Mouse (Mus musculus) testis, adult 2 months (tissue): ENCODE measurements at regions not wholly inside any gene's neighbourhood (a gene's known extent, or its start where the extent isn't known, plus 50 kb on each side); places are given as distances from the start of the nearest gene placed in this dataset.

ENCODE experiments used
- H3K27ac ChIP-seq: fragments of 200-500 bp; 2 replicates; pipeline ENCODE4 v1.5.1; 2012; ENCODE audit warnings: low read depth, low read length; ENCODE audit not compliant: control insufficient read depth, insufficient read depth
- H3K27me3 ChIP-seq: fragments of 200-500 bp; 2 replicates; pipeline ENCODE4 v1.6.1; 2012; ENCODE audit warnings: mild to moderate bottlenecking, low read length, moderate library complexity; ENCODE audit not compliant: control insufficient read depth, insufficient read depth
- H3K36me3 ChIP-seq: fragments of 200-500 bp; 2 replicates; pipeline ENCODE4 v1.6.1; 2012; ENCODE audit warnings: mild to moderate bottlenecking, low read length; ENCODE audit not compliant: control insufficient read depth, insufficient read depth
- H3K4me1 ChIP-seq: fragments of 200-500 bp; 2 replicates; pipeline ENCODE4 v1.6.1; 2012; ENCODE audit warnings: low read length; ENCODE audit not compliant: control insufficient read depth, insufficient read depth
- H3K4me3 ChIP-seq: fragments of 200-500 bp; 2 replicates; pipeline ENCODE4 v1.5.1; 2012; ENCODE audit warnings: low read depth, mild to moderate bottlenecking, low read length, moderate library complexity, mixed read lengths; ENCODE audit not compliant: control insufficient read depth
- CTCF ChIP-seq: fragments of 200-500 bp; IDR thresholded peaks from 2 replicates; pipeline ENCODE4 v1.5.1; 2012; ENCODE audit warnings: low read depth, mild to moderate bottlenecking, inconsistent platforms, low read length, moderate library complexity; ENCODE audit not compliant: control insufficient read depth, insufficient read depth, insufficient replicate concordance
- POLR2A ChIP-seq: fragments of 200-500 bp; IDR thresholded peaks from 2 replicates; pipeline ENCODE4 v1.6.1; 2012; ENCODE audit warnings: low read depth, mild to moderate bottlenecking, inconsistent platforms, low read length, moderate library complexity; ENCODE audit not compliant: control insufficient read depth

- Histone ChIP-seq H3K4me3 (no peak overlapping the region), H3K4me1 (no peaks in the 10 kb centered on the region), H3K36me3 (no peaks in the 10 kb centered on the region), H3K27me3 (no peaks in the 10 kb centered on the region), H3K27ac (no peak overlapping the region)
- TF ChIP-seq CTCF (no peak), POLR2A (no peak)
These were observed 639.4 kb downstream of the Insc start for GRCm38 (mm10) chr7:115382876-115383275.

DNA sequence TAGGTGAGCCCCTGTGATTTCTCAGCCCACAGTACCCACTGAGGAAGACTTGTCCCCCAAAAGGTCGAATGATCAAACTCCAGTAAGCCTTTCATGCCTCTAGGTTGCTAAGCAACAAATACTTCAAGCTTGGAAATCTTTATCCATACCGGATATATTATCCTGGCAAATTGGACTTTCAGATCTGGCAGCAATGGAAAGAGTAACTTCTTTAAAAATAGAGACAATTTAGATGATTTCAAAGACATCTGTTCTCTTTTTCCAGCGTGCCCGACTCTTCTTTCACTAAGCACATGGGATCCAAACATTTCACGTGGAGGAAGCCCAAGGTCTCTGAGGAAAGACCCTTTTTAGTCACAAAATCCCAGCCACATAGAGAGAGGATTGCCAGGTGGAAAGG, 645.4 kb downstream of the Insc start:
- Histone ChIP-seq H3K27me3 (no peaks in the 10 kb centered on the region), H3K27ac (no peak overlapping the region), H3K4me1 (no peaks in the 10 kb centered on the region), H3K36me3 (no peaks in the 10 kb centered on the region), H3K4me3 (no peak overlapping the region)
- TF ChIP-seq CTCF = no peak
- no peak for TF ChIP-seq POLR2A

DNA sequence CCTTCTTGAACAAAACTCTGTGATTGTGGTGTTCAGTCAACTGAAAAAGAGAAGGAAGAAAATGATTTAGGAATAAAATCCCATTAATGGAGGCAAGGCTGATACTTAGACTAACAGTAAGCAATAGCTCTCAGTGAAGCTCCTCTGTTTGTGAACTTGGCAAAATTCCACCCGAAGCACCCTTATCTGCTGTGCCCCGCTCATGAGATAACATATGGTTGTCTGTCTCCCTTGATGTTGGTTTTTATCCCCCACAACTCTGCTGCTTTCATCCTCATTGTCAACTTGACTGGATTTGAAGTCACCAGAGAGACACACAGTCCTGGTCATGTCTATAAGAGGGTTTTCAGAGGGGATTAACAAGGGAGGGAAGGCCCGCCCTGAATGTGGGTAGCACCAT, 646.1 kb downstream of the Sox6 start:
- Histone ChIP-seq H3K27me3 (no peaks in the 10 kb centered on the region), H3K36me3 (no peaks in the 10 kb centered on the region), H3K27ac (no peak overlapping the region), H3K4me3 (no peak overlapping the region), H3K4me1 (no peaks in the 10 kb centered on the region)
- TF ChIP-seq CTCF (no peak), POLR2A (no peak)

DNA sequence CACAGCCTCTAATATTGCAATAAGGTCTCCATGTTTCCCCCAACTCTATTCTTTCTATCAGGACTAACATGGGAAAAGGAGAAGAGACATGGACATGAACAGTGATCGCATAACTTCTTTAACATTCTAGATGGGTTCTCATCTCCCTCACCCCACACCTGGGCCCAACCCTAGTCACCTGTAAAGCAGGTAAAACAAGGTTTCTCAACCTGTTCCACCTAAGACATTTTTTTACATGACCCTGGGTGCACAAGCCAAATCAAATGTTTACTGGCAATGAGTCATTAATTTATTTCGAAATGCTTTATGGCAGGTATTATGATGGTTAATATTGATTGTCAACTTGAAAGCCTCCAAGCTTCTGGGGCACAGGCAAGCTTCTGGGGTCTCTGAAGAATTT, 640.4 kb downstream of the Sox6 start:
- Histone ChIP-seq H3K27ac (no peak overlapping the region), H3K27me3 (no peaks in the 10 kb centered on the region), H3K4me1 (no peaks in the 10 kb centered on the region), H3K36me3 (no peaks in the 10 kb centered on the region), H3K4me3 (no peak overlapping the region)
- no peak for TF ChIP-seq POLR2A
- no peak for TF ChIP-seq CTCF

DNA sequence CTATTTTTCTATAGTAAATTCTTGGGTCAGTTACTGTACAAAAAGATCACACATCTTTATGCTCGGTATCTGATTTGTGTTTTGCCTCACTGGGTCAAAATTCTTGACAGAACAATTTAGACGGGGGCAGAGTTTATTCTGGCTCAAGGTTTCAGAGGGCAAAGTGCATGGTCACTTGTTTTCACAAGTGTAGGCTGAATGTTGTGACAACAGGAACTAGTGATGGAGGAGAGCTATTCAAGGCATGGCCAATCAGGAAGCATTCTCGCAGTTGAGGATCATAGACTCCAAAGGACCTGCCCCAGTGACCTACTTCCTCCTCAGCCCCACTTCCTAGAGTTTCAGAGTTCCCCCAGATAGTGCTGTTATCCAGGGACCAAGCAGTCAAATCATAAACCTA, 639.1 kb downstream of the Sox6 start:
- no peak for TF ChIP-seq POLR2A
- no peak for TF ChIP-seq CTCF
- Histone ChIP-seq H3K4me1 (no peaks in the 10 kb centered on the region), H3K27ac (no peak overlapping the region), H3K36me3 (no peaks in the 10 kb centered on the region), H3K27me3 (no peaks in the 10 kb centered on the region), H3K4me3 (no peak overlapping the region)

DNA sequence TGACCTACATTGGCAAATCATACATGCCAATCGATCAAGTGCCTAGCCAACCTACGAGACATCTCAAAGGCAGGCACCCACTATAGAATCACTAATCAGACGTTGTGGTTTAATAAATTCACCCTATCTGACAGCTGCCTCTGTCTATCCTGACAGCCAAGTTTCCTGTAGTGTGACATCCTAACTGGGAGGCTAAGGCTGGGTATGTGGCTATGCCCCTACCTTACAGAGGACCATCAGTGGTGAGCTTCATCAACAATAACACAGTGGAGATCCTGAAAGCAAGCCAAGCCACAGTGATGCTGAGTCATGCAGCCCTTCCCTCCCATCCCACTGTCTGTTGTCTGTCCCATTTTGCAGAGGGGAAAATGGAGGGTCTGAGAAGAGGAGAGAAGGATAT, 630.7 kb downstream of the Sox6 start:
- no peaks in the 10 kb centered on the region for H3K4me1 ChIP-seq
- no peak for TF ChIP-seq CTCF
- no peak for TF ChIP-seq POLR2A
- H3K27me3 ChIP-seq = no peaks in the 10 kb centered on the region
- H3K27ac ChIP-seq = no peak overlapping the region
- no peaks in the 10 kb centered on the region for H3K36me3 ChIP-seq
- no peak overlapping the region for H3K4me3 ChIP-seq

- no peak overlapping the region for H3K27ac ChIP-seq
- no peaks in the 10 kb centered on the region for H3K4me1 ChIP-seq
- H3K4me3 ChIP-seq = no peak overlapping the region
- H3K36me3 ChIP-seq = no peaks in the 10 kb centered on the region
- no peaks in the 10 kb centered on the region for H3K27me3 ChIP-seq
- no peak for TF ChIP-seq POLR2A
These were observed 629.7 kb downstream of the Sox6 start for GRCm38 (mm10) chr7:115408915-115409314.

DNA sequence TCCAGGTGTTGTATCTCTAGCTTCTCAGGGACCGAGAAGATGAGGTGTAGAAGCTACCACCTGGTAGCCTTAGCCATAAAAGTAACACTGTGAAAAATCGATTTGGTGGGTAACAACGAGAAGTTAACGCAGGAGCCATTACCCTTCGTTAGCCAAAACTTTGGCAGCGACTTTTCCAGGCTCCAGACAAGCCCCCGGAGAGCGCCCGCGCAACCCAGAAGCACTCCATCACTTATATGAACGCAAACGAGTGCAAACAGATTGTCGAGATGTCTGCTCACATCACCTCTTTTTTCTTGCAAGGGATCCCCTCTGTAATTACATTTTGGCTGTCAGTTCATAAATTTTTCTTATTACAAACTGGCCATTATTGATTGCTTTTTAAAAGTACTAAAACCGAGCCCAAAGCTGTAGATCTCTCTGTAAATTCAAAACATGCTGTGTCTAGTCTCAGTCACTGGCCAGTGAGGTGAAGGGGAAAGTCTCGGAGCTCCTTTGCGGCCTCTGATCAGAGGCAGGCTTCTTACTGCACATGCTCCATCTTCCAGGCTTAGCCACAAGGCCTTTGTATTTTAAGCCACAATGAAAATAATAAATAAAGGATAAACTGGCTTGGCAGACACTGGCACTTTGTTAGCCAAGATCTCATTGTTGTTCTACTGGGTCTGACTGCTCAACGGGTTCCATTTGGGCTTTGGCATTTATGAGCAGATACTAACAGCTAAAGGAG, 627.9 kb downstream of the Sox6 start:
- H3K27me3 ChIP-seq = no peaks in the 10 kb centered on the region
- no peaks in the 10 kb centered on the region for H3K4me1 ChIP-seq
- no peaks in the 10 kb centered on the region for H3K36me3 ChIP-seq
- no peak overlapping the region for H3K4me3 ChIP-seq
- no peak overlapping the region for H3K27ac ChIP-seq
- TF ChIP-seq POLR2A = no peak
- TF ChIP-seq CTCF = no peak
